Mouse (Mus musculus) megakaryocyte, embryonic 14.5 days (primary cell): Measurements from ENCODE around the gene Papola.

ENCODE experiments used
- FLI1 ChIP-seq: IDR thresholded peaks from 2 replicates; pipeline ENCODE4 v1.6.1; 2012; ENCODE audit warnings: low read length, inconsistent platforms, mixed read lengths
- GATA1 ChIP-seq: IDR thresholded peaks from 3 replicates; pipeline ENCODE4 v1.6.1; 2012; ENCODE audit warnings: mixed read lengths, low read length, inconsistent platforms, borderline replicate concordance

DNA sequence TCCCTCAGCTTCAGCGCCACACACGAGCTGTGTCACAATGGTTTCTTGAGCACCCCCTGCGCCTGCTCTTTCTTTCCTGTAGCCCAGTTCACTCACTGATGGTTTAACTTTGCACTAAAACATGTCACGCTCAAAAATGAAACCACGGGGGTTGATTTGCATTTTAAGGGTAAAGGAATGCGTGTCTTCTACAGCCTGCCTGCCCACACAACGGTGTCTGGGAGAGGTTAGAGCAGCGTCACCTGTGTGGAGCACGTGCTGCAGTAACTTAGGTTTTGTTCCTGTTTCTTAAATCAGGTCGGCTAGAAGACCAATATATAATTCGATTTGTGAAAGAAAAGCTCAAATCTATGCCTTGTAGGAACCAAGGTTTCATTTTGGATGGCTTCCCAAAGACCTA, 23.3 kb upstream of the Papola start:
- TF ChIP-seq GATA1 (no peak), FLI1 (no peak)
